Mouse (Mus musculus) megakaryocyte, embryonic 14.5 days (primary cell): ENCODE data around the gene Atp8a2.

Source experiments
- FLI1 ChIP-seq: IDR thresholded peaks from 2 replicates; pipeline ENCODE4 v1.6.1; 2012; ENCODE audit warnings: low read length, inconsistent platforms, mixed read lengths
- GATA1 ChIP-seq: IDR thresholded peaks from 3 replicates; pipeline ENCODE4 v1.6.1; 2012; ENCODE audit warnings: mixed read lengths, low read length, inconsistent platforms, borderline replicate concordance

DNA sequence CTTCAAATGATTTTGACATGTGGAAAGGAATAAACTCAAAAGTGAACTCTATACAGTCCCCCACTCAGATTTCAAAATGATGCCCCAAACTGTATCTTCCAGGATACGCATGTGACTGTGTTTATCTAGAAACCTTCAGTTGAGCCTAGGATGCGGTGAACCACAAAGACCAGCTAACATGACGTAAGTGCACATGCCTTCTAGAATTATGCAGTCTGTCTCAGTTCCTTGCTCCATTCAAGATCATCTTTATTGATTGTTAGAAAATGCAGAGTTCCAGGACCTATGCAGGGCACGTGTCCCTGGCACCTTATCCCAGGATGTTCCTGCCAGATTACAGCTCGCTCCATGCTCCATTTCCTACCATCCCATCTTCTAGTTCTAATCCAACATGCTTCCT lies 67.4 kb downstream of the Atp8a2 start:
- TF ChIP-seq GATA1 (no peak), FLI1 (no peak)
